Mouse (Mus musculus) olfactory bulb, adult 2 months (tissue): ENCODE measurements around the gene Gm10842.

Experiments used
- CTCF ChIP-seq: fragments of 200-500 bp; IDR thresholded peaks from 2 replicates; pipeline ENCODE4 v1.5.1; 2012; ENCODE audit warnings: low read depth, mild to moderate bottlenecking, low read length, moderate library complexity; ENCODE audit not compliant: insufficient read depth
- POLR2A ChIP-seq: fragments of 200-500 bp; IDR thresholded peaks from 2 replicates; pipeline ENCODE4 v1.6.1; 2012; ENCODE audit warnings: mild to moderate bottlenecking, low read depth, low read length, moderate library complexity; ENCODE audit not compliant: insufficient read depth

- TF ChIP-seq CTCF (no peak), POLR2A (no peak)
Measured at GRCm38 (mm10) chr11:105181689-105182460, 35.2 kb downstream of the Gm10842 start.
